In genomic region chr13:11879037-11879436, GRCm38 (mm10) we compare ENCODE assay signal across 18 mouse cellular contexts.
DNase-seq lines count a peak whose midpoint lies in the region; ATAC-seq lines count a peak whose summit lies in the region.
"Had no signal": no experiment of that assay in that cellular context is flagged by ENCODE, and none has a peak within 500 bp of the region (broad histone marks: within the 10 kb centered on the region; RNA-seq: fewer than 3 reads in every experiment).

No protein-coding gene starts in this region.

- H3K4me3 ChIP-seq in heart, embryonic 15.5 days = no peak overlapping the region

- no peak for ATAC-seq in heart, embryonic 15.5 days (replicated peaks; ENCODE audit: insufficient number of reproducible peaks, insufficient read depth, low FRiP score, low read depth)
- ATAC-seq: activated CD4-positive, CD25-positive, alpha-beta regulatory T cell, adult 4 months; CD4-positive, CD25-positive, alpha-beta regulatory T cell, adult 4 months; Patski had no signal

- peaks cover 6% of the 10 kb centered on the region; the same call in 1 of the 2 replicates for H3K36me3 ChIP-seq in heart, embryonic 15.5 days
- H3K36me3 ChIP-seq: G1E had no signal

- H3K4me1 ChIP-seq in heart, embryonic 15.5 days (replicated peaks) = 0 out of 2 replicates have a peak, but pooled peaks cover 5% of the 10 kb centered on the region

- 53% methylated on average over 3 of the region's 3 CpGs for WGBS in heart, embryonic 15.5 days

- intact Hi-C loops in heart, postnatal 36 days (cut with DNase I) = no loop called here

- no peak for DNase-seq in heart, postnatal 36 days
- DNase-seq: adrenal gland, adult 2 months; adrenal gland, adult 8-10 months; adrenal gland, postnatal 10 days; adrenal gland, postnatal 14 days; adrenal gland, postnatal 25 days; adrenal gland, postnatal 36 days; B cell, adult 2 months; cerebellum, adult 11 months; cerebellum, adult 11-12 months; cerebellum, adult 18-20 months; cerebellum, adult 2 months had no signal

- H3K27me3 ChIP-seq in heart, embryonic 15.5 days = no peaks in the 10 kb centered on the region
- H3K27me3 ChIP-seq: CH12.LX had no signal

- H3K27ac ChIP-seq in heart, embryonic 15.5 days = 0 out of 2 replicates have a peak overlapping the region, but pooled peaks have one; percentile 15

- H3K4me2 ChIP-seq in heart, embryonic 15.5 days = no peak overlapping the region

- H3K9ac ChIP-seq in heart, embryonic 15.5 days = no peak overlapping the region

- H3K9me3 ChIP-seq in heart, embryonic 15.5 days (replicated peaks) = no peaks in the 10 kb centered on the region
- H3K9me3 ChIP-seq: G1E had no signal
